ENCODE assay signal across 25 mouse cellular contexts in the genomic region with DNA sequence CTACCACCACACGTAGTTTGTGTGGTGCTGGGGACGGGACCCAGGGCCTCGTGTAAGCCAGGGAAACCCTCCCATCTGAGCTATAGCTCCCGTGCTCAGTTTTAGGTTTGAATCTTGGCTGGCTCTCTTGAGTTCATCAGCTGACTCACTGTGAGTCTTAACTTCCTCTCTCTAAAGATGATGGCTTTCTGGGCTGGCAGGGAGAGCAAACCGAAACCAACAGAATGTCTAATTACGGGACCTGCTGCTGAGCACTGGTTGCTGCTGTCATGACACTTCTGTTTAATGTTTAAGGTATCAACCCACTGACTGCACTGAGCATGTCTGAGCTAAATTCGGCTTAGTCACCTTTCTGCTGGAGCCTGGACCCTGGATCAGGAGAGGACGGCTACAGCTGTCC. TPM values are rescaled to one million over a fixed set of nuclear protein-coding genes. Genes with fewer than 3 reads are reported as not detected.
DNase-seq lines count a peak whose midpoint lies in the region; ATAC-seq and TF ChIP-seq lines count a peak whose summit lies in the region.
"Had no signal": no experiment of that assay in that cellular context is flagged by ENCODE, and none has a peak within 500 bp of the region (broad histone marks: within the 10 kb centered on the region; RNA-seq: fewer than 3 reads in every experiment).

No protein-coding gene starts in this region.

- no peaks in the 10 kb centered on the region for H3K9me3 ChIP-seq in hindbrain, embryonic 13.5 days
- H3K9me3 ChIP-seq: embryonic facial prominence, embryonic 15.5 days; heart, embryonic 10.5 days; intestine, embryonic 15.5 days; limb, embryonic 15.5 days; midbrain, embryonic 15.5 days had no signal

- H3K4me2 ChIP-seq in hindbrain, embryonic 13.5 days = no peak overlapping the region
- H3K4me2 ChIP-seq: embryonic facial prominence, embryonic 15.5 days; hindbrain, embryonic 14.5 days; intestine, embryonic 15.5 days; limb, embryonic 15.5 days; midbrain, embryonic 15.5 days had no signal

- H3K4me3 ChIP-seq in bone marrow, adult 2 months (replicated peaks; ENCODE audit: control insufficient read depth, low read depth, low read length) = no peak overlapping the region
- H3K4me3 ChIP-seq in hindbrain, embryonic 13.5 days = no peak overlapping the region
- H3K4me3 ChIP-seq: embryonic facial prominence, embryonic 15.5 days; heart, embryonic 10.5 days; intestine, embryonic 15.5 days; limb, embryonic 15.5 days; midbrain, embryonic 15.5 days had no signal

- DNase-seq in 3134 (ENCODE audit: extremely low read depth, insufficient read length, low spot score) (peak; percentile 44), 416B (ENCODE audit: low read depth) (peak; percentile 83)
- no peak for DNase-seq in layer of hippocampus, postnatal 10 days (ENCODE audit: low spot score in 2 of 2)
- DNase-seq in heart, adult 9 months (ENCODE audit: low spot score in 2 of 2) = no peak
- no peak for DNase-seq in neural tube, embryonic 10.5 days (ENCODE audit: extremely low spot score, low spot score)
- DNase-seq: adrenal gland, adult 2 months; cerebellum, adult 11 months; cerebellum, postnatal 14 days; gastrocnemius, postnatal 36 days; kidney, postnatal 25 days; lung, adult 2 months; lung, postnatal 36 days; retina, postnatal 1 day; right cerebral cortex, postnatal 4 days; thymus, postnatal 4 days had no signal

- H3K36me3 ChIP-seq in hindbrain, embryonic 13.5 days = no peaks in the 10 kb centered on the region
- H3K36me3 ChIP-seq: embryonic facial prominence, embryonic 15.5 days; heart, embryonic 10.5 days; intestine, embryonic 15.5 days; limb, embryonic 15.5 days; midbrain, embryonic 15.5 days had no signal

- peaks cover 5% of the 10 kb centered on the region; the same call in 1 of the 2 replicates for H3K4me1 ChIP-seq in bone marrow, adult 2 months (ENCODE audit: control insufficient read depth, insufficient read depth, low read length)
- peaks cover 5% of the 10 kb centered on the region for H3K4me1 ChIP-seq in hindbrain, embryonic 13.5 days (replicated peaks)
- H3K4me1 ChIP-seq: midbrain, embryonic 15.5 days had no signal

- no peak overlapping the region for H3K9ac ChIP-seq in hindbrain, embryonic 13.5 days
- H3K9ac ChIP-seq: embryonic facial prominence, embryonic 15.5 days; hindbrain, embryonic 14.5 days; intestine, embryonic 15.5 days; limb, embryonic 15.5 days; midbrain, embryonic 15.5 days had no signal

- no peak for TF ChIP-seq CTCF in bone marrow, adult 2 months (IDR thresholded peaks at IDR 0.05; ENCODE audit: control insufficient read depth, insufficient read depth, low read length)

- H3K27me3 ChIP-seq in hindbrain, embryonic 13.5 days = 0 out of 2 replicates have a peak, but pooled peaks cover 8% of the 10 kb centered on the region
- H3K27me3 ChIP-seq: embryonic facial prominence, embryonic 15.5 days; intestine, embryonic 15.5 days; limb, embryonic 15.5 days; midbrain, embryonic 15.5 days had no signal

- WGBS in bone marrow, adult 2 months = 50% methylated on average over 8 of the region's 8 CpGs
- WGBS in hindbrain, embryonic 13.5 days = 95% methylated on average over 8 of the region's 8 CpGs

- peak; percentile 42 for ATAC-seq in megakaryocyte, adult 5-6 weeks (ENCODE audit: poor library complexity, severe bottlenecking)
- ATAC-seq in hindbrain, embryonic 13.5 days (ENCODE audit: low FRiP score) = no peak
- ATAC-seq: forebrain, embryonic 16.5 days; intestine, embryonic 15.5 days; midbrain, embryonic 15.5 days had no signal

- peak overlapping the region; percentile 81 for H3K27ac ChIP-seq in bone marrow, adult 2 months (ENCODE audit: control insufficient read depth, insufficient read depth, low read depth, low read length, poor library complexity)
- H3K27ac ChIP-seq in hindbrain, embryonic 13.5 days = no peak overlapping the region
- H3K27ac ChIP-seq: embryonic facial prominence, embryonic 15.5 days; heart, embryonic 10.5 days; hindbrain, embryonic 14.5 days; intestine, embryonic 15.5 days; limb, embryonic 15.5 days; midbrain, embryonic 15.5 days had no signal

- no peak for TF ChIP-seq POLR2A in bone marrow, adult 2 months (IDR thresholded peaks at IDR 0.05; ENCODE audit: borderline replicate concordance, control insufficient read depth, low read depth, low read length)

RNA-seq across cellular contexts. Expression of a gene that starts 4.2 kb away (rescaled TPM):
- 11.5 and 16.2 TPM in 2 replicates for polyA plus RNA-seq in bone marrow, adult 2 months (2011; ENCODE audit: insufficient read depth, insufficient read length, low replicate concordance, missing spikeins)
- 58.4 and 60.3 TPM in 2 replicates for total RNA-seq in megakaryocyte, adult 5-6 weeks (2015)
- total RNA-seq in megakaryocyte, adult 5-6 weeks (2017) = 22.7 and 26.5 TPM in 2 replicates
- total RNA-seq in layer of hippocampus, postnatal 10 days (2021) = 100 to 1,000 TPM; 338 to 353 TPM
- polyA plus RNA-seq in hindbrain, embryonic 13.5 days (2015; fragmentation: Nextera tagmentation; extraction: Ambion mirVana) = 87.3 and 90.2 TPM in 2 replicates

Comparison
In these comparisons a context has a peak if more than half of its experiments do, and no peak if none do; other contexts are left out.
1. DNase-seq: peak in 3134 (single experiment) and 416B (single experiment); none in layer of hippocampus, postnatal 10 days (0 of 2), heart, adult 9 months (0 of 2) and neural tube, embryonic 10.5 days (single experiment).
2. RNA of a gene that starts 4.2 kb away (total RNA-seq): 338 to 353 TPM in layer of hippocampus, postnatal 10 days; 22.7 to 60.3 TPM in megakaryocyte, adult 5-6 weeks; every median in the first group is over 4 times any median in the second.